Mouse (Mus musculus) heart, postnatal 0 days (tissue): ENCODE results near the gene Lrrc7. TPM values are rescaled to one million over a fixed set of nuclear protein-coding genes. Genes with fewer than 3 reads are reported as not detected.

Experiments
- ATAC-seq: fragments of 200-750 bp; cut with Nextera tagmentation; 2 replicates; pipeline ENCODE4 v1.8.0; 2017; ENCODE audit warnings: low read depth, moderate number of reproducible peaks, moderate library complexity; ENCODE audit not compliant: insufficient read depth
- DNase-seq: peaks from one replicate; pipeline ENCODE4 v3.0.0-alpha.2; 2016; ENCODE audit warnings: low spot score
- H3K27ac ChIP-seq: fragments of 300-500 bp; sonication (generic); 2 replicates; pipeline ENCODE4 v1.5.1; 2014; ENCODE audit warnings: low read depth, mild to moderate bottlenecking
- H3K27me3 ChIP-seq: fragments of 300-500 bp; sonication (generic); 2 replicates; pipeline ENCODE4 v1.6.1; 2014; ENCODE audit warnings: low read length, mixed read lengths; ENCODE audit not compliant: control insufficient read depth, insufficient read depth
- H3K36me3 ChIP-seq: fragments of 300-500 bp; sonication (generic); replicated peaks from 2 replicates; pipeline ENCODE4 v1.6.1; 2014; ENCODE audit warnings: low read length, mixed read lengths; ENCODE audit not compliant: control insufficient read depth, insufficient read depth
- H3K4me1 ChIP-seq: fragments of 300-500 bp; sonication (generic); 2 replicates; pipeline ENCODE4 v1.6.1; 2014; ENCODE audit warnings: antibody characterized with exemption; ENCODE audit not compliant: control insufficient read depth, insufficient read depth
- H3K4me2 ChIP-seq: fragments of 300-500 bp; sonication (generic); 2 replicates; pipeline ENCODE4 v1.6.1; 2014; ENCODE audit warnings: low read depth, mild to moderate bottlenecking, low read length, moderate library complexity
- H3K4me3 ChIP-seq: fragments of 300-500 bp; sonication (generic); 2 replicates; pipeline ENCODE4 v1.5.1; 2014; ENCODE audit warnings: low read depth, low read length
- H3K9ac ChIP-seq: fragments of 300-500 bp; sonication (generic); replicated peaks from 2 replicates; pipeline ENCODE4 v1.6.1; 2014; ENCODE audit warnings: low read depth, low read length, mixed read lengths
- H3K9me3 ChIP-seq: fragments of 300-500 bp; sonication (generic); replicated peaks from 2 replicates; pipeline ENCODE4 v1.6.1; 2016; ENCODE audit warnings: low read length; ENCODE audit not compliant: control insufficient read depth
- CTCF ChIP-seq: IDR thresholded peaks from 2 replicates; pipeline ENCODE4 v1.5.1; 2016; ENCODE audit warnings: antibody characterized with exemption, control low read depth, low read depth
- EP300 ChIP-seq: IDR thresholded peaks from 2 replicates; pipeline ENCODE4 v1.6.1; 2016; ENCODE audit warnings: antibody characterized with exemption, low read depth
- WGBS: fragments of 180-500 bp; shearing (Covaris S2); extraction: QIAGEN DNeasy Blood & Tissue Kit; methylation state at CpG from one replicate; pipeline ENCODE4 v1.1.7; 2014; 5-methylcytosine and 5-hydroxymethylcytosine counted together
- polyA plus RNA-seq: library from polyadenylated mRNA; unstranded; fragments of >200 nt; fragmentation: Nextera tagmentation; extraction: Ambion mirVana; gene quantifications from 2 replicates; pipeline ENCODE4 v1.2.1, GENCODE M21; 2015
- total RNA-seq: library from RNA; depleted of rRNA; stranded (reverse); fragments of >200 nt; gene quantifications from 2 replicates; pipeline ENCODE4 v1.2.3, GENCODE M21; 2014; ENCODE audit warnings: low replicate concordance

The Lrrc7 gene
- total and polyA plus RNA-seq, 2 experiments from 2014 or later, result 0.03 to 0.04 TPM

DNA sequence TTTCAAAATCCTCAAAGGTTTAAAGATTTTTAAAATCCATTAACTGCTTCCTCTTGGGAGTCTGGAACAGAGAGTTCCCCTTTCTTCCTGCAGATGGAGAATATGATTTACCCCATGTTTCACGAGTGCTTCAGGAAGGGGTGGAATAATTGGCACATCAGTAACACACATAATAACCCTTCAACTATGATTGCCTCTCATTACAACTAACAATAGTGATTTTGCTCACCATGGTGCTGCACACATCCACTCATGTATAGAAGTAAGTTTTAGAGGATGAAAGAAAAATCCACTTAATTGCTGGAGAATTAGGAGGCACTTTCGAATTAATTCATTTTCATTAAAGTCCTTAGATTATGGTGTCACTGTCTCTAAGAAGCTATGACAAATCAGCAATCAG, 251.6 kb downstream of the Lrrc7 start:
- Histone ChIP-seq H3K4me2 (no peak overlapping the region), H3K4me3 (no peak overlapping the region), H3K9ac (no peak overlapping the region), H3K36me3 (no peaks in the 10 kb centered on the region), H3K4me1 (no peaks in the 10 kb centered on the region), H3K27ac (no peak overlapping the region), H3K27me3 (no peaks in the 10 kb centered on the region), H3K9me3 (no peaks in the 10 kb centered on the region)
- 55% methylated on average over 2 of the region's 2 CpGs for WGBS
- DNase-seq (no peak), ATAC-seq (no peak)
- TF ChIP-seq CTCF (no peak), EP300 (no peak)

DNA sequence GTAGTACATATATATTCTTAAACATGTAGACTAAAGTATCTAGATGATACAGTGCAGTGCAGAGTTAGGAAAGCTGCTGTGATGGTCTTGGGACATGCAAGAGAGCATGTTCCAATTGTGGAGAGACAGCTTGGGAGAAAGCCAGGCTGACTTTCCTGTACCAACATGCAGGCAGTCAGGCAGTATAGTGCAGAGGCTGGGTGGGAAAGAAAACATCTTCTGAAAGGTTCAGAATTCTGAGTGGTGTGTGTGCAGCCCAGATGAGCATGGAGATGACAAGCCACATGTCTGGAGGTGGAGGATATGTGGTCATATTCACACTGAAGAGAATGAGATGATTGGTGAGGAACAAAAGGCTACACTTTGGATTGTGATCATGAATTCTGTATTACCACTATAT, 254.6 kb downstream of the Lrrc7 start:
- H3K9me3 ChIP-seq, result no peaks in the 10 kb centered on the region
- no peak overlapping the region for H3K27ac ChIP-seq
- DNase-seq (no peak), ATAC-seq (no peak)
- no peak overlapping the region for H3K4me3 ChIP-seq
- TF ChIP-seq CTCF (no peak), EP300 (no peak)
- H3K27me3 ChIP-seq, result no peaks in the 10 kb centered on the region
- no peak overlapping the region for H3K4me2 ChIP-seq
- H3K4me1 ChIP-seq, result no peaks in the 10 kb centered on the region
- H3K9ac ChIP-seq, result no peak overlapping the region
- no peaks in the 10 kb centered on the region for H3K36me3 ChIP-seq

DNA sequence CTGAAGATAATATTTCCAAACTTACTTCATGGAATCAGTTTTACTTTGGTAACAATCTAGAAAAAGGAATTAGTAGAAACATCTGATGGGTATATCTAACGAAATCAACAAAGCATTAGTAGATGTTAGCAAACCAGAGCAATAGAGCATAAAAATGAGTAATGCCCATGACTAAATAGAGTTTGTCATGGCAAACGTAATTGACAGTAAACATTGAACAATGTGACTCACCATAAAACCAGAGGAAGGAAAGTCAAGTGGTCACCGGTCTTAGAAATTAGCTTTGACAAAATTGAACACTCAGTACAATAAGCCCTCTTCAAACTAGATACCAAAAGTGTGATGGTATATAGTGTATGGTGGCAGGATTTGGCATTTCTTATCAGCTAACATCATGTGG, 263.3 kb downstream of the Lrrc7 start:
- no peak overlapping the region for H3K27ac ChIP-seq
- H3K4me1 ChIP-seq, result no peaks in the 10 kb centered on the region
- no peak overlapping the region for H3K4me2 ChIP-seq
- ATAC-seq (no peak), DNase-seq (no peak)
- H3K9ac ChIP-seq, result no peak overlapping the region
- H3K27me3 ChIP-seq, result no peaks in the 10 kb centered on the region
- TF ChIP-seq EP300 (no peak), CTCF (no peak)
- H3K9me3 ChIP-seq, result no peaks in the 10 kb centered on the region
- 76% methylated on average over 3 of the region's 3 CpGs for WGBS
- no peaks in the 10 kb centered on the region for H3K36me3 ChIP-seq
- H3K4me3 ChIP-seq, result no peak overlapping the region

DNA sequence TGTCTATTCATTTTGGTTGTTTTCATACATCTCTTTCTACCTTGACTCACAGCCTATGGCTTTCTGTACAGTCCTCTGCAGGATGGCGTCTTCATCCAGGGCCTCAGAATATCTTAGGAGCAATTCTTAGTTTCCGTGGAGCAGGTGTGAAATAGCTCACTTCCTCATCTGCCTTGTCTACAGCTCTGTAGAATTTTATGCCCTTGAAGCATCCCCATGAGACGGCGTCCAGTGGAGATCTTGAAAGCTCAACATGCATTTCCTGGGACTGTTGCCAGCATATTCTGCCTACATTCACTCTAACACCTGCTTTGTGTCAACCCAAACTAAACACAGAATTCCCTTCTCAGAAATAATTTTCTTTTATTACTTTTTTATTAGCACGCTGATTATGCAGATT, 267.0 kb downstream of the Lrrc7 start:
- Histone ChIP-seq H3K4me2 (no peak overlapping the region), H3K36me3 (no peaks in the 10 kb centered on the region), H3K27me3 (no peaks in the 10 kb centered on the region), H3K4me3 (no peak overlapping the region), H3K9me3 (no peaks in the 10 kb centered on the region), H3K9ac (no peak overlapping the region), H3K4me1 (no peaks in the 10 kb centered on the region), H3K27ac (no peak overlapping the region)
- ATAC-seq (no peak), DNase-seq (no peak)
- TF ChIP-seq EP300 (no peak), CTCF (no peak)
- 24% methylated on average over 5 of the region's 5 CpGs for WGBS

DNA sequence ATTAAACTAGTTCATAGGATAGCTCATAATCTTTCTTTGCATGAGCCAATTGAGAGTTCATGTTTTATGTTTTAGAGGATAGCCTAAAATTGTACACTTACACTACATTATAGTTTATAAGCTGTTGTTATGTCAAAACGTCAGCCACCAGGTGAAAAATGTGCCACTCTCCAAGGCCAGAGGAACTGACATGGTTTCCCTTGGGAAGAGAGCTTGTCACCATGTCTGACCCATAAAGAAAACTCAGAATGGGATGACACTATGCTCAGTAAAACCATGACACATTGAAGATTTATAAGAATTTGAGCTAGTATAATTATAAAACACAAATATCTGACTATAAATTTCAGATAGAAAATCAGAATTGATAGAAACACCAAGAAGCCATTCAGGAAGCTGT, 277.6 kb downstream of the Lrrc7 start:
- no peaks in the 10 kb centered on the region for H3K27me3 ChIP-seq
- H3K27ac ChIP-seq, result no peak overlapping the region
- no peak for DNase-seq
- H3K4me1 ChIP-seq, result no peaks in the 10 kb centered on the region
- TF ChIP-seq CTCF (no peak), EP300 (no peak)
- no peak overlapping the region for H3K9ac ChIP-seq
- H3K4me3 ChIP-seq, result no peak overlapping the region
- no peaks in the 10 kb centered on the region for H3K36me3 ChIP-seq
- H3K9me3 ChIP-seq, result no peaks in the 10 kb centered on the region
- no peak overlapping the region for H3K4me2 ChIP-seq
- 53% methylated on average over 1 of the region's 1 CpGs for WGBS
- no peak for ATAC-seq

DNA sequence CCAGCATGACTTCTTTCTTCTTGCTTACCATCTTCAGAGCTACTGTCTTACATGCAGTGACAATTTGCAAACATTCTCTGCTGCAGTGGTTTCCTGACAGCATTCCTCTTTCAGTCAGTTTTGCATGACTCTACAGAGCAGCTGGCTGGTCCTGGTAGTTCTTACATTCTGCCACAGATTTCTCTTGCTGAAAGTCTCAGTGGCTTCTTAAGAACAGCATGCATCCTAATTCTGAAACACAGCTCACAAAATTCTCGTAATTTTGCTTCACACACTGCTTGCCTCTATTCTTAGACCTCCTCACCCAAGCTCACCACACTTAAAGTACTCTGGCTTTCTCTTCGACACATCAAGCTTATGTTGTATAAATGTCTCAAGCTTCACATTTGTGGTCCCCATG, 283.4 kb downstream of the Lrrc7 start:
- Histone ChIP-seq H3K27me3 (no peaks in the 10 kb centered on the region), H3K9me3 (no peaks in the 10 kb centered on the region), H3K4me2 (no peak overlapping the region), H3K27ac (no peak overlapping the region), H3K9ac (no peak overlapping the region), H3K4me1 (no peaks in the 10 kb centered on the region), H3K36me3 (no peaks in the 10 kb centered on the region), H3K4me3 (no peak overlapping the region)
- WGBS, result 60% methylated on average over 2 of the region's 2 CpGs
- ATAC-seq, result no peak
- DNase-seq, result no peak
- no peak for TF ChIP-seq EP300
- no peak for TF ChIP-seq CTCF
